Mouse (Mus musculus) midbrain, postnatal 0 days (tissue): ENCODE results near the gene Dnase1l2. TPM values are rescaled to one million over a fixed set of nuclear protein-coding genes. Genes with fewer than 3 reads are reported as not detected.
A peak's percentile ranks its signal among the peaks of the same experiment; 100 is the strongest.

Experiments used
- ATAC-seq: fragments of 200-750 bp; cut with Nextera tagmentation; 2 replicates; pipeline ENCODE4 v1.8.0; 2017; ENCODE audit warnings: moderate number of reproducible peaks, mild to moderate bottlenecking, moderate TSS enrichment, moderate library complexity; ENCODE audit not compliant: low FRiP score
- DNase-seq: peaks from one replicate; pipeline ENCODE4 v3.0.0-alpha.2; 2015; ENCODE audit warnings: low spot score
- H3K27ac ChIP-seq: fragments of 300-500 bp; sonication (generic); 2 replicates; pipeline ENCODE4 v1.5.1; 2014; ENCODE audit warnings: low read depth, mild to moderate bottlenecking, low read length, mixed read lengths
- H3K27me3 ChIP-seq: fragments of 300-500 bp; sonication (generic); 2 replicates; pipeline ENCODE4 v1.6.1; 2014; ENCODE audit warnings: low read length, control low read depth, mixed read lengths; ENCODE audit not compliant: insufficient read depth
- H3K36me3 ChIP-seq: fragments of 300-500 bp; sonication (generic); 2 replicates; pipeline ENCODE4 v1.6.1; 2014; ENCODE audit warnings: low read length, control low read depth, mixed read lengths; ENCODE audit not compliant: insufficient read depth
- H3K4me1 ChIP-seq: fragments of 300-500 bp; sonication (generic); 2 replicates; pipeline ENCODE4 v1.6.1; 2014; ENCODE audit warnings: mild to moderate bottlenecking, control low read depth, antibody characterized with exemption, low read length, mixed read lengths; ENCODE audit not compliant: insufficient read depth
- H3K4me2 ChIP-seq: fragments of 300-500 bp; sonication (generic); 2 replicates; pipeline ENCODE4 v1.6.1; 2014; ENCODE audit warnings: low read depth, mild to moderate bottlenecking, low read length, mixed read lengths; ENCODE audit not compliant: poor library complexity, severe bottlenecking
- H3K4me3 ChIP-seq: fragments of 300-500 bp; sonication (generic); 2 replicates; pipeline ENCODE4 v1.5.1; 2014; ENCODE audit warnings: low read depth, mild to moderate bottlenecking, low read length, moderate library complexity
- H3K9ac ChIP-seq: fragments of 300-500 bp; sonication (generic); replicated peaks from 2 replicates; pipeline ENCODE4 v1.6.1; 2014; ENCODE audit warnings: mild to moderate bottlenecking, low read length, moderate library complexity, mixed read lengths; ENCODE audit not compliant: poor library complexity, severe bottlenecking
- H3K9me3 ChIP-seq: fragments of 300-500 bp; sonication (generic); 2 replicates; pipeline ENCODE4 v1.6.1; 2016; ENCODE audit warnings: low read length, control low read depth
- CTCF ChIP-seq: IDR thresholded peaks from 2 replicates; pipeline ENCODE4 v1.5.1; 2016; ENCODE audit warnings: antibody characterized with exemption, mild to moderate bottlenecking
- WGBS: fragments of 180-500 bp; shearing (Covaris S2); extraction: QIAGEN DNeasy Blood & Tissue Kit; methylation state at CpG from one replicate; pipeline ENCODE4 v1.1.7; 2014; 5-methylcytosine and 5-hydroxymethylcytosine counted together
- polyA plus RNA-seq: library from polyadenylated mRNA; unstranded; fragments of >200 nt; fragmentation: Nextera tagmentation; extraction: Ambion mirVana; gene quantifications from 2 replicates; pipeline ENCODE4 v1.2.1, GENCODE M21; 2015
- total RNA-seq: library from RNA; depleted of rRNA; stranded (reverse); fragments of >200 nt; gene quantifications from 2 replicates; pipeline ENCODE4 v1.2.3, GENCODE M21; 2014

Gene Dnase1l2
- total and polyA plus RNA-seq, 2 experiments from 2014 or later, result 1.1 to 5.0 TPM

GRCm38 (mm10) chr17:24474557-24474956 is 31.7 kb upstream of the Dnase1l2 start:
- ATAC-seq (no peak), DNase-seq (peak; percentile 54)
- Histone ChIP-seq H3K27ac (no peak overlapping the region), H3K9me3 (no peaks in the 10 kb centered on the region), H3K4me2 (no peak overlapping the region), H3K4me1 (peaks cover 20% of the 10 kb centered on the region), H3K9ac (no peak overlapping the region), H3K4me3 (no peak overlapping the region), H3K27me3 (no peaks in the 10 kb centered on the region), H3K36me3 (peaks cover 35% of the 10 kb centered on the region)
- WGBS, result 82% methylated on average over 5 of the region's 5 CpGs
- TF ChIP-seq CTCF, result no peak

GRCm38 (mm10) chr17:24473612-24474275 is 30.8 kb upstream of the Dnase1l2 start, which contains the start of gene Bricd5:
Gene Bricd5 (plus strand): TSS chr17:24473884.
- Histone ChIP-seq H3K4me1 (peaks cover 20% of the 10 kb centered on the region), H3K9me3 (no peaks in the 10 kb centered on the region), H3K27ac (no peak within 1 kb of the TSS), H3K36me3 (peaks cover 35% of the 10 kb centered on the region), H3K4me3 (no peak within 1 kb of the TSS), H3K9ac (no peak within 1 kb of the TSS), H3K4me2 (no peak within 1 kb of the TSS), H3K27me3 (no peaks in the 10 kb centered on the region)
- no peak for TF ChIP-seq CTCF
- WGBS, result 86% methylated on average over 6 of the region's 6 CpGs
- DNase-seq (no peak), ATAC-seq (no peak)

- Histone ChIP-seq H3K4me1 (peaks cover 17% of the 10 kb centered on the region), H3K9me3 (no peaks in the 10 kb centered on the region), H3K36me3 (peaks cover 35% of the 10 kb centered on the region), H3K27ac (no peak overlapping the region), H3K9ac (no peak overlapping the region), H3K4me2 (peak overlapping the region; percentile 99), H3K27me3 (no peaks in the 10 kb centered on the region), H3K4me3 (no peak overlapping the region)
- TF ChIP-seq CTCF, result no peak
- WGBS, result 92% methylated on average over 4 of the region's 4 CpGs
- no peak for ATAC-seq
- DNase-seq, result peak; percentile 49
These were observed 29.6 kb upstream of the Dnase1l2 start for GRCm38 (mm10) chr17:24472512-24472911.

GRCm38 (mm10) chr17:24470701-24471527 is 28.0 kb upstream of the Dnase1l2 start:
- under 1% methylated on average over 68 of the region's 68 CpGs for WGBS
- peaks cover 21% of the 10 kb centered on the region for H3K36me3 ChIP-seq
- ATAC-seq (peak; percentile 17; the same call in 1 of the 2 replicates), DNase-seq (peak; percentile 28)
- H3K4me2 ChIP-seq, result peak overlapping the region; percentile 99
- peak overlapping the region; percentile 86 for H3K9ac ChIP-seq
- peaks cover 17% of the 10 kb centered on the region for H3K4me1 ChIP-seq
- H3K27me3 ChIP-seq, result no peaks in the 10 kb centered on the region
- peak overlapping the region; percentile 85 for H3K27ac ChIP-seq
- H3K4me3 ChIP-seq, result peak overlapping the region; percentile 81
- TF ChIP-seq CTCF, result no peak
- no peaks in the 10 kb centered on the region for H3K9me3 ChIP-seq

- Histone ChIP-seq H3K4me3 (peak within 1 kb of the TSS; percentile 81), H3K27me3 (no peaks in the 10 kb centered on the region), H3K4me2 (peak within 1 kb of the TSS; percentile 99), H3K9me3 (no peaks in the 10 kb centered on the region), H3K27ac (peak within 1 kb of the TSS; percentile 85), H3K36me3 (peaks cover 13% of the 10 kb centered on the region), H3K4me1 (peaks cover 17% of the 10 kb centered on the region), H3K9ac (peak within 1 kb of the TSS; percentile 86)
- DNase-seq (peak; percentile 99), ATAC-seq (peak; percentile 95)
- WGBS, result under 1% methylated on average over 67 of the region's 75 CpGs
- TF ChIP-seq CTCF, result no peak
These were observed 27.2 kb upstream of the Dnase1l2 start, which contains the start of the genes E4f1 and Pgp for GRCm38 (mm10) chr17:24469910-24470602. Gene E4f1 (minus strand): TSS chr17:24470313. Gene Pgp (plus strand): TSS chr17:24470392.
